Mouse (Mus musculus): ENCODE measurements at regions not wholly inside any gene's neighbourhood (a gene's known extent, or its start where the extent isn't known, plus 50 kb on each side); places are given as distances from the start of the nearest gene placed in this dataset.
A peak's percentile ranks its signal among the peaks of the same experiment; 100 is the strongest.
"Not testable (repeated sequence)": the region's sequence is repeated elsewhere in the genome, so short reads cannot be mapped to it uniquely, and the experiment has no call there.

DNA sequence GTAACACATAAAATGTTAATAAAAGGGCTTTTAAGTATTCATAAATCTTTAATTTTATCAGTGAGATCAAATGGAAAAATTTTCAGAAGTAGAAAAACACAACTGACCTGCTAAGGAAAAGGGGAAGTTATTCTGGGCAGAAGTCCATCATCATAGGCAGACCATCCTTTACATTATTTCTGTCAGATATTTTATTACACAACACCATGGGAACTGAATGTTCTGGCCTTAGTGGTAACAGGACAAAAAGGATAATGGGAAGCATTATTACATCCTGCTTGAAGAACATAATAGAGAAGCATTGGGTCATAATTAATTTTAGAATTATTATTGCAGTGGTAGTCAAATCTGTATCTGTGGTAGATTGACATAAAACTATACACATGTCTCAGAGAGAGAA is 603.5 kb upstream of the Gje1 start:
- DNase-seq (ENCODE audit: low spot score in 2 of 2), result no peak

DNA sequence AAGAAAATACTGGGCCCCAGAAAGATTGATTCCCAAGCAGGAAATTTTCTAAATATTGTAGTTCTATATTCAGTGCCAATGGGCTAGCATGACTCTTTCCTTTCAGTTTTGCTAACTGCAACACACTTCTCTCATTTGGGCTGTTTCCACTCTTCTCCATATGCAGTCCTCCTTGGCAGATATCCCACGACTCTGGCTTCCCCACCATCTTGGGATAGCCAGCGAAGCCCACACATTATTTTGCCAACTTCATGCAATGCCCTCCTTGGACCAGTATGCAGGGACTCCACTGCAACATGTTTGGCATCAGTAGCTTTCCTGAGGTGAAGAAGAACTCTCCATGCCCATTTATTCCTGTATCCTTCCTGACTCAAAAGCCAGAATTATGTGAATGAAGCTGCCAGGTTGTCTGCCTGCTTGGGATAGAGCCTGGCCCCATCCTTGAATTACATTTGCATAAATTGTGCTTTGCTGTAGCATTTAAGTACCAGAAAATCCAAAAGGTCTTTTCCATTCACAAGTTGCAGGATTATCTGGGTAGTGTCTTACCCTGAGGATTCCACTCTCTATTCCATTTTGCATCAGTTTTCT is 599.1 kb upstream of the Gje1 start:
- DNase-seq (ENCODE audit: low spot score in 2 of 2), result no peak

DNA sequence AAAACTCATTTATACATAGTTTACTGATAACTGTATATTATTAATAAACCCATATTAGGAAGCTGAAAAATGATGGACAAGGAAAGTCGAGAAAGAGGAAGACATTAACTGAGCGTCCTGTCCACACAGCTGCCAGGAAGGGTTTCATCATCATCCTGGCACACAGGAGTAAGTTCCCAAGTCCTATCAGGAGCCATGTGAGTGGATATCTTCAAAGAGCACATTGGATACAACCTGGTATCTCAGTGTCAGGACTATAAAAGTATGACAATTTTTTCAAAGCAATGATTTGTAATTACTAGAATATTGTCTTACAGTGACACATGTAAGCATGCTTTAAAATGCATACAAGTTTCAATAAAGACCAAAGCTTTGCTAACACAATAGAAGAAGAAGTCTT is 592.6 kb upstream of the Gje1 start:
- no peak for DNase-seq (ENCODE audit: low spot score in 2 of 2)

DNA sequence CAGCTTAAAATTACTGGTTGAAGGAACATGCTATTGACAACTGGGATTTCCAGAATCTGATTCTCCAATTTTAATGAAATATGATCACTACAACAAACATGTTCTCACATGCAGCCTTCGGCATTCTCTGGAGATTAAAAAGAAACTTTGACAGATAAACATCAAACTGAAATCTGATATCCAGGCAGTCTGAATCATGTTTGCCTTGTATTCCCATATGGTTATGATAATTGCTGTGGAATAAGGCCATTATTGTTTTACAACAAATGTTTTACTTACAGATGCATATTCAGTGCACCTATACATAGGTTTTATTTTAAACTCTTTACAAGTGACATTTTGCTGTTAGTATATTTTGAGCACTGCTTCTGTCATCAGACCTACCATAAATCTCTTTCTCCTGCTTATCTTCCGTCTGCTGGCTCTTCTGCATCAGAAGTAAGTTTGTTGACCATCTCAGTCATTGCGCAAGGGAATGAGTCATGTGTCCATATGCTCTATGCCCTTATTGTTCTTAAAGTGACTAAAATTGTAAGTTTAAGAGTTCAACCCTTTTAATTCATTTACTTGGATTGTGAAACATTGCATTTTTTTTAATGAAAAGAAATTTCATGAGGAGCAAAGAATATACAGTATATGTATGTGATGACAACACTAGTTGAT is 587.9 kb upstream of the Gje1 start:
- DNase-seq (ENCODE audit: low spot score in 2 of 2), result no peak

DNA sequence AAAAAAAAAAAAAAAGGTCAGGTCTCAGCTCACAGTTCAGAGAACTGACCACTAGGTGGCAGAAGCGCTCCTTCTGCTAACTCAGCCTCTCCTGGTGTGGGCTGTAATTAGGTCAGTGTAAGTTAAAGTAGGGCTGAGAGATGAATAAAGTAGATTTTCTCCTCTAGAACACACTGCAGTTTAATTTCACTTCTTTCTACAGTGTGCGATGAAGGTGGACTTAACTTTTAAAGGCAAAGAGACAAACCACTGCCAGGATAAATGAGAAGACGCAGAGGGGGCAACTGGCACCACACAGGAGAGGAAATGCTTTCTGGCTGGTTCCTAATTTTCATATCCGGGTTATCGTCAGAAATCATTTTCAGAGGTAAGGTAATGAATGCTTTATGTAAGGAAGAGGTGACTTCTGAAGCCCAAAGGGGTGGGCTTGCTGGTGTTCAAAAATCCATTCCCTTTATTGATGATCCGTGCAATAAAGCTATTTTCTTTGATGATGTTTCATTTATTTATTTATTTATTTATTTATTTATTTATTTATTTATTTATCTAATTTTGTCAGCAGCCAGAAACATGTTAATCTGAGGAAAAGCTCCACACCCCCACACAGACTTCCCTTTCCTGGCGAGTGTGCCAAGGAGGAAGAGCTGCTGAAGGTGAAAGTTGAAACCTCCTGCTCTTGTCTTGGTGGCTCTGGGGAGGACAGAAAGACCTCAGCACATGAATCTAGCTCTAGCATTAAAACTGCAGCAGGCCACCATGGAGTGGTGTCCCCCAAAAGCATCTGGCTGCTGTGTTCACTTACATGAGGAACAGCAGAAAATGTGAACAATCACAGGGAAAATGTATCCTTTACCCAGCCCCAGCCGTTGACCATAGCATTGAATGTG is 582.4 kb upstream of the Gje1 start:
- DNase-seq (ENCODE audit: low spot score in 2 of 2), result peak; percentile 8 to 63

DNA sequence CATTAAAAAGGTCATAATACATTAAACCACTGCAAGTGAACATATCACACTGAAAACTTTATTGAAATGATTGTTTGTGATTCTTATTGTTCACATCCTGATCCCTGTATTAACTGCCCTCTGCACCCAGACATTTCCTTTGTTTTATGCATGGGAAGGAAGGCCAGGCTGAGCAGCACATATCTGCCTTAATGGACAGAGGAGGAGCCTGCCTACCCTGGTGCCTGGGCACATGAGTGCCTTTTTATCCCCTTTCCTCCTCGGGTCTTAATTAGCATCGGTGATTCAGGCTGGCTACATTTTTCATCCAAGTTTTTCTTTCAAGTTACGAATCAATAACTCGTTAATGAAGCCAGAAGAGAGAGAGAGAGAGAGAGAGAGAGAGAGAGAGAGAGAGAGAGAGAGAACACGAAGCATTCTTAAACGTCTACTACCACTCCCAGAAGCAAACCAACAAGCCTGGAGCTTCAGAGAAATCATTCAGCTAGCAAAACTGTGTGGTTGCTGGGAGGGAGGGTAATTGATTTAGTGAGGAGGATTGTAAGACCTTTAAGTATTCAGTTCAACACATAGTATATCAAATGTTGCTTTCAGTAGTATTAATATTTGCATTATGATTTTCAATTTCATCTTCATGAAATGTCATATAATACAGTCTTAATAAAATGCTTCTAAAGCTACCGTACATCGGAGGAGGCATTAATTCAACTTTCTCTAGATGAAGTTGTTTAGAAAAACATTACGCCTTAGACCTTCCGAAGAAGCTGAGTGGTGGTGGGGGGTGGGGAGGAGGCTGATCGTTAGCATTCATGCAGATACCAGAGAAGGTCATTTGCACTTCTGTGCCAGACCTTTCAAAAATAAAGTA is 581.6 kb upstream of the Gje1 start:
- no peak for DNase-seq (ENCODE audit: low spot score in 2 of 2)

DNA sequence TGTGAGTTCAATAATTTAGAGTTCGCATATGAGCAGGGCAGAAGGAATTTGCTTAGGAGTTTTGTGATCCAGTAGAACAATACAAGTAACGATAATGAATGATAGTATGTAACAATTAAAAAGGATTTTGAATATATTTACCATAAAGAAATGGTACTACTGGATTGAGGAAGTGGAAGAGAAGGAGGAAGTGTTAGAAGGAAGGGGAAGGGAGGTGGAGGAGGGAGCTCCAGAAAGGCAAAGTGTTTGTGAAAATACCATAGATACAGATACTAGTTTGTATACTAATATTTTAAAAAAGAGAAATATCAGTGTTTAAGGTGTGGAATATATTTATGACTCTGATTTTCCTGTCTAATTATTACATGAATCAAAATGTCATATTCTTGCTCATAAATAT is 579.2 kb upstream of the Gje1 start:
- no peak for DNase-seq (ENCODE audit: low spot score in 2 of 2)

DNA sequence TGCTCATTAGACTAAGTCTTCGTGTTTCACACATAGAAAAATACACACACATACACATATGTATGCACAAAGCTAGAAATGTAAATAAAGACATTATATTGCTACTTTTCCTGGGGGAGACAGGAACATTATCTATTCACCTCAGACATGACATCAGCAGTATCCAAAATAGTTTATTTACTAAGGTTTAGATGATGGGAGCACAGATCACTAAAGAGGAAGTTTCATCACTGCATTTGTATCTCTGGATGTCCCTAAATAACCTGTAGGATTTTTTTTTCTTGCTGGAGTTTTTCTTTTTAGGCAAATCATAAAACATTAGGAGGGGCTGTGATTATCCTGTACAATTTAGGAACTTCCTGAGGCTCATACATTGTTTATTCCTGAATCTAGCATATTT is 576.1 kb upstream of the Gje1 start:
- DNase-seq (ENCODE audit: low spot score in 2 of 2), result no peak

DNA sequence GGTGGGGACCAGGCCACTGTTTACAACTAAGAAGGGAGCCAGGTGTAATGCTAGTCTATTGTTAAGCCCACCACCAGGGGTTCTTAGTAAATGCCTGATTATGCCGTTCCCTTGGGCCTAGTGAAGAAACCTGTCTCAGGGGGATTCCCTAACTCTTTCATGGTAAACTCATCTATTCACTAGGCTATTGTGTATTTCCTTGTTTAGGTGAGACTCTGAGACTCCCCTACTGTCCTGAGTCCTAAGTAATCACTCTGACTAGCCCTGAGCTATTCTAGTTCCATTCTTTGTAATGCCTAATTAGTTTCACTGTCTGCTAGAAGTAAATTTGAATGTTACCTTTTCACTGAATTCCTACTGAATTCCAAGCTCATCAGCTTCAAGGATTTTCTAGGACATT is 545.3 kb upstream of the Gje1 start:
- not testable (repeated sequence) for DNase-seq (ENCODE audit: low spot score in 2 of 2)

DNA sequence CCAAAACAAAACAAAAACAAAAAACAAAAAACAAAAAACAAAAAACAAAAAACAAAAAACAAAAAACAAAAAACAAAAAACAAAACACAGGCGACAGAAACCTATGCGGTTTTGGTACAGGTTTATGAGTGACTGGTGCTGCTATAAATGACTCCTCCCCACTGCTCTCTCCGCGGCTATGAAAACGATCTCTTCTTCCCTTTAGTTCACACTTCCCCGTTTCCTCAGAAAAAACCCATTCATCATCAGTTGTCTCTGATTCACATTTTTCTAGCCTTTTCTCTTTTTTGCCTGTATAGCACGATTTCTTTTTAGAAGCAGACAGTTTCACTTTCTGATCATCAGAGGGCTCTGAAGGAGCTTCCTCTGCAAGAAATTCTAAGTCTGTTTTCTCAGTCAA is 544.3 kb upstream of the Gje1 start:
- DNase-seq (ENCODE audit: low spot score in 2 of 2), result not testable (repeated sequence)

DNA sequence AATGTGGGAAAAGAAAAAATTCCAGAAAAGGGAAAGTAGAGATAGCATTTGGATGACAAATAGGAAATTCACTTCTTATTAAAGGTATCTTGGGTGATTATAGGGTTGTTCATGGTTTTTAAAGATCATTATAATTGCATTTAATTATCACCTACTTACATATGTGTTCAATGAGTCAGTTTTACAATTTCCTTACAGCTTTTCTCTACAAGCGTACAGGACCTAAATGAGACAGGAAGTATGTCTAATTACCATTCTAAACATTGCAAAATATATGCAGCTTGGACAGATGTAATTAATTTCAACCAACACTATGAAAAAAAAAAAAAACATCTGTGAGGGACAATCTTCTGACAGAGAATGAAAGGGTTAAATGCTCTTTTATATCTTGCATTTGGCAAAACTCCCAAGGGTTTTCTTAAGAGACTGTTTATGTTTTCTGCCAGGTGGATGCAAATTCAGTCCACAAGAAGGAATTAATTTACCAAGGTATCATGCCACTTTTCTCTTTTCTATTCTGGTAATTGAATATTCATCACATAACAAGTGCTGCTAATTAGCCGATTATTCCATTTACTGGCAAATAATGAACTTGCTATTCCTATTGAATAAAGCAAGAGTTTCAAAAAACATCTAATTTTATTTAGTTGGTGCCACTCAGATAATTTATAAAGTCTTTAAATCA is 531.5 kb upstream of the Gje1 start:
- DNase-seq (ENCODE audit: low spot score in 2 of 2), result no peak

DNA sequence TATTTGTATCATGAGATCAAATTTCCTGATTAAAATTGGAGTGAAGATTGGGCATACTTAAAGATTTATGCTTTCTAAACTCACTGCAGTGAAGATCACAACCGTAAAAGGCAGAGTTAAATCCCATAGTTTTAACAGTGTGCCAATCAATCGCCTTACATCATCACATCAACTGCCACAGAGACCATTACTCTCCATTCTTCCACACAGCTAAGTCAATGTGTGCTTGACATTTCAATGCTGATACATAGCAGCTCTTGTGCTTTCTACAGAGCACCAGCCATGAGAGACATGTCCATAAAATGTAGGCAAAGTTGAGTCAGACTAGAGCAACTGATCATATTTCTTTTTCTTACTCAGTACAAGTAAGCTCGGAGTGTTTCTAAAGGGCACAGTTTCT is 530.9 kb upstream of the Gje1 start:
- DNase-seq (ENCODE audit: low spot score in 2 of 2), result no peak

DNA sequence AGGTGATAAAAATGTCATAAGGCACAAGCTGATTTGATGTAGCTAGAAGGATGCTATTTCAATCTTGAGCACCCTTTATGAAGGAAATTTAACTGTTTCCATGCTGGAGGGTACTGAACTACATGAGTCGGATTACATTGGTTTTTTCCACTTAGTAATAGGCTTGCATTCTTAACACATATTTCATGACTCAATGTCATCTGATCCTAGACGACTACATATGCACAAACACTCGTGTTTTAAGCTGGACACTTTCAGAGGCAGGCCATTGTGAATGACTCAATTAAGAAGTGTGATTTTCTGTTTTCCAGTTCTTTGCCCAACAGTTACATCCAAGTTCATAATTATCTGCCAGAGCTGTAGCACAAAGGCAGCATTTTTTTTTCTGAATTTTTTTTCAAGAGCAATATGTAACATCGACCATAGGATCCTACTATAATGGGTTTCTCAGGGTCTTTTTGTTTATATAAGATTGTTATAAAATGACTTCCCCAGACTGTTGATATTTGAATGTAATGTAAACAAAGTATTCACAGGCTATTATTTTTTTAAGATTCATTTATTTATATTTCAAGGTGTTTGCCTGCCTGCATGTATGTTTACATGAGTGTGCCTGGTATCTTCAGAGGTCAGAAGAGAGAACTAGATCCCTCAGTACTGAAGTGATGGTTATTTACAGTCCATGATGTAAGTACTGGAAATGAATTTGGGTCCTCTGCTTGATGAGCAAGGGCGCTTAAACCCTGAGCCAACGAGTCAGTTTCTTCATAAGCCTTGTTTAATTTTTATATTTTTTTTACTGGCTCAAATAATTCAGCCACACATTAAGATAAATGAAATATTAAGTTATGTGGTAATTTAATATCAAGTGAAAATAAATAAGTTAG is 526.6 kb upstream of the Gje1 start:
- no peak for DNase-seq (ENCODE audit: low spot score in 2 of 2)

DNA sequence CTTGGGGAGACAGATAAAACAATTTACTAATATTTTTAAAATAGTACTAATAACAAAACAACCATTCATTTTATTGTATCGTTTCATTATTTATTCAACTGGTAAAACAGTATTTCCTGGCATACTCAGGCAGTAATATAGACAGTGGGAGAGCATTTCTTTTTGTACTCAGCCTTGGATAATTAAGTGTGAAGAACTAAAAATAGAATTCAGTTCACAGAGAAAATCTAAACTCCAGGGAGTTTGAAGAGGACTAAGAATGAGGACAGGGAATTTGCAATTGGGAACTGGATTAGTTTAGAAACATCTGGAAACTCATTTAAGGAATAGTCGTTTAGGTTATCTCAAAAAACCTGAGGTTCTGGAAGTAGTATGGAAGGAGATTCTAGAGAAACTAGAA is 525.4 kb upstream of the Gje1 start:
- no peak for DNase-seq (ENCODE audit: low spot score in 2 of 2)

DNA sequence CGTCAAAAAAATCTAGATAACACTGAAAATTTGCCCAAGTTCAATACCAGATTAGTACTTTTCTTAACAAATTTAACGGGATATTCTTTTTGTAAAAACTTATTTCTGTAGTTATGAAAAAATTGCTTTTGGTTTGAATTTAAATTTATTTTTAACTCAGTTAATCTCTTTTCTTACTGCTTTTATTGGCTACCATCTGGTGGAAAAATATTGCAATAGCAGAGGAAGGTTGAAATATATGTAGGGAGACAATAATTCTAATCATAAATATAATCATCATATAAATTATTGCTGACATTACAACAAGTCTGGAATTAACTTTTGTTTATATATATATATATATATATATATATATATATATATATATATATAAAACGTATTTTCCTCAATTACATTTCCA is 500.9 kb upstream of the Gje1 start:
- no peak for DNase-seq (ENCODE audit: low spot score in 2 of 2)

DNA sequence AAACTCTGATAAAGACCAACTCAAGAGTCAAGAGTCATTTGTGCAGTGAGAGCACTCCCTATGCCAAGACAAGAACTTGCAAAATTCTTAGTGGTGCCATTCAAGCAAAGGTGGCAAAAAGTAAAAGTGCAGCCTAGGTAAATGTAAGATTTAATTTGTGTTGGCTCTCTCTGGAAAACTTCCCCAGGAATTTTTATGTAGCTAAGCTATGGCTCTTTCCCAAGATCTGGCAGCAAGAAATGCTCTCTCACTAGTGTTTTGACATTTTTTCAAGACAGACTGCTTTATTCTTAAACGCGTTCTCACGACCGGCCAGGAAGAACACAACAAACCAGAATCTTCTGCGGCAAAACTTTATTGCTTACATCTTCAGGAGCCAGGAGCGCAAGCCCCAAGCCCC is 461.6 kb upstream of the Gje1 start:
- no peak for DNase-seq (ENCODE audit: low spot score in 2 of 2)

DNA sequence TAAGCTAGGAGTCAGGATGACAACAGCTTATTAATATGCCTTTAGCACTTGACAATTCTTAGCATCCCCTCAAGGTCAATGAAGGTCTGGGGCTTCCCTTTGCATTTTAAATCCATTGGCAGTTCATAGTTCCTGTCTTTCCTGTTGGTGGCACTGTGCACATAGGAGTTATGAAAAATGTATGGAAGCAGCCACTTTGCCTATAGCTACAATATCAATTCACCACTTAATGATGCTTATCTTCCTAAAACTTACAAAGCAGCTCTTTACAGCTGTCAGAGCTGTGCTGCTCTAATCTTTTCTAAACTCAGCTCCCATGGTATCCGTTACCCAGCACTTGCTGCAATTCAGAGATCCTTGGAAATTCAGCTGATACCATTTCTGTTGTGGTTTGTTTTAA is 456.4 kb upstream of the Gje1 start:
- DNase-seq (ENCODE audit: low spot score in 2 of 2), result no peak

DNA sequence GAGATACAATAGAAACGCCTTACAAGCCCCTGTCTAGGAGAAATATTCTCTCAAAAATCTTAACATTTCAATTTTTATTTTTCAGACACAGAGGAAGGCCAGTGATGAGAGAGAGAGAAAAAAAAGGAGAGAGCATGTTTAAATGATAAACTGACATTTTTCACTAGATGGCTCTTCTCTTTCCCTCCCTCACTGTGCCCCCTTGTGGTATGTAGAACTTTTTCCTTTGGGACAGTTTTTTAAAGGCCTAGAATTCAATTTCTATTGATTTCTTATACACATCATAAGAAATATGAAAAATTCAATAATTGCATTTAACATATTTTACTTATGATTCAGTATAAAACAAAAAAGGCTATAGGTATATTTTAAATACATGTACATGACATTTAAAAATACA is 454.5 kb upstream of the Gje1 start:
- no peak for DNase-seq (ENCODE audit: low spot score in 2 of 2)

DNA sequence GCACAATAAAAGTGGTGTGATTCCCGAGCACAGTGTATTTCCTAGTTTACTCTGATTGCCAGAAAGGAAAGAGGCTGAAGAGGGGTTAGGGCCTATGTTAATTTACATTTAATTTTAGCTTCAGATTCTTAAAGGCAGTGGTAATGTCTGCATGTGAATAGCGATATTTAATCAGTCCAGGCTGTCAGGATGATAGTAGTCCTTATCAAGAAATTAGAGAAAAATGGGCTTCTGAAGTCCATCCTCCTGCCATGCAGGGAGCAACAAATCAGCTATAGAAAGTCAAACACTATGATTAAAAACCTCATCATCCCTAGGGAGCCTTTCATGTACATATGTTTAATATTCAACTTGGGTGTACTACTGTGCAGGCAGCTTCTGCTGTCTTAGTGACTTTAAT is 422.7 kb upstream of the Gje1 start:
- no peak for DNase-seq (ENCODE audit: low spot score in 2 of 2)

All from thymus, postnatal 10 days (tissue).